Mouse (Mus musculus): ENCODE measurements around the gene Tmem132a. TPM values are rescaled to one million over a fixed set of nuclear protein-coding genes. Genes with fewer than 3 reads are reported as not detected.

The Tmem132a gene
- polyA plus RNA-seq, 1 experiment from 2014 or later = 36.7 TPM

DNA sequence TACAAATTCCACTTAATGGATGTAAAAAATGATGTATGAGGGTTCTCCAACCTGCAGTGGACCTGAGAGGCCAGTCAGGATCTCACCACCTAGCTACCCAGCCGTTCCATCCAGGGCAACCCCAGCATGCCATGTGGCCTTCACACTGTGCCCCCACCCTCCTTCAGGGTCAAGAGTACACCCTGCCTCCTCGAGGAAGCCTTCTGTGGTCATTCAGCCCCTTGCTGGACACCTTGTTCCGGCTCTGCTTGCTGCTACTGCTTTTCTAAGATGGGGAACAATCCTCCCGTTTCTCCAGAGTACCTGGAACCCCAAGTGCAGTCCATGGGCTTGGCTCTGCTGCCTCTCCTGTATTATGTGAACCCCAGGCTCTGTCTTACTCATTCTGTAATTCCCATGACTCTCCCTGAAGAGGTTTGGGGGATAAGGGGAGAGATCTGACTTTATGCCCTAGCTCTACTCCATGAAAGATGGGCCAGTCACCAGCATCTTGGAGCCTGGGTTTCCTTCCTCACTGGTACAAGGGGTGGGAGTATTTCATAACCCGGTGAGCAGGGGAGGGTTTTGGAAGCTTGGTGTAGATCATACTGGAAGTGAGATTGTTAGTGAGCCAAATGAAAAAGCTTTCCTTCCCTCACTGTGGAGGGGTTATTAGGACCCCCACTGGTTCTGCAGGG is 1.7 kb downstream of the Tmem132a start:
- no peaks in the 10 kb centered on the region for H3K9me3 ChIP-seq (replicated peaks; ENCODE audit: control insufficient read depth, low read length)
- peak overlapping the region; percentile 83 for H3K4me3 ChIP-seq (ENCODE audit: low read length)
- no peak overlapping the region for H3K27ac ChIP-seq (ENCODE audit: low read length)
- peak overlapping the region; percentile 84 for H3K4me2 ChIP-seq (ENCODE audit: low read depth, low read length)
- no peaks in the 10 kb centered on the region for H3K27me3 ChIP-seq (ENCODE audit: control insufficient read depth, insufficient read depth, low read length)
- H3K36me3 ChIP-seq (ENCODE audit: control insufficient read depth, insufficient read depth) = peaks cover 45% of the 10 kb centered on the region
- peak overlapping the region; percentile 88 for H3K9ac ChIP-seq (ENCODE audit: low read length)
- peaks cover 15% of the 10 kb centered on the region for H3K4me1 ChIP-seq (ENCODE audit: control insufficient read depth, insufficient read depth, low read length)
- 41% methylated on average over 5 of the region's 5 CpGs for WGBS
- no peak for ATAC-seq (replicated peaks; ENCODE audit: extremely low read depth, insufficient read depth, low FRiP score)

DNA sequence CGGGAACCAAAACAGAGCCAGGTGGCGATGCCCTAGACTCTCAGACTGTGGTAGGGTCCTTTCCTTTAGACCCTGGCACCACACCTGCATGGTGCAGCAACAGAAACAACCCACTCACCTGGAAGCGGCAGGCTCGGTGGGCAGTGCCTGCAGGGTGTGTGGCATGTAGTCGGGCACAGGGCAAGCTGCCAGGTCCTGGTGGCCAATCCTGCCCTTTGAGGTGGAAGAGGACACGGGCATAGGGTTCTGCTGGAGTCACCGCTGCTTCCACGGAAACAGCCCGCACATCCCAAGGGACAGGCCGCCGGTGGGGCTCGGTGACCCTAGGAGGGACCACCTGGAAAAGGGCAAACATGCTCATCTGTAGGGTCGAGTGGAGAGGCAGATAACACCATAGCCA is 3.4 kb downstream of the Tmem132a start:
- no peak overlapping the region for H3K4me2 ChIP-seq (ENCODE audit: low read depth, low read length)
- peaks cover 33% of the 10 kb centered on the region for H3K36me3 ChIP-seq (ENCODE audit: control insufficient read depth, insufficient read depth)
- no peak overlapping the region for H3K9ac ChIP-seq (ENCODE audit: low read length)
- H3K4me3 ChIP-seq (ENCODE audit: low read length) = no peak overlapping the region
- 90% methylated on average over 13 of the region's 13 CpGs for WGBS
- H3K27me3 ChIP-seq (ENCODE audit: control insufficient read depth, insufficient read depth, low read length) = no peaks in the 10 kb centered on the region
- H3K4me1 ChIP-seq (ENCODE audit: control insufficient read depth, insufficient read depth, low read length) = peaks cover 15% of the 10 kb centered on the region
- no peaks in the 10 kb centered on the region for H3K9me3 ChIP-seq (replicated peaks; ENCODE audit: control insufficient read depth, low read length)
- no peak overlapping the region for H3K27ac ChIP-seq (ENCODE audit: low read length)
- ATAC-seq (replicated peaks; ENCODE audit: extremely low read depth, insufficient read depth, low FRiP score) = no peak

DNA sequence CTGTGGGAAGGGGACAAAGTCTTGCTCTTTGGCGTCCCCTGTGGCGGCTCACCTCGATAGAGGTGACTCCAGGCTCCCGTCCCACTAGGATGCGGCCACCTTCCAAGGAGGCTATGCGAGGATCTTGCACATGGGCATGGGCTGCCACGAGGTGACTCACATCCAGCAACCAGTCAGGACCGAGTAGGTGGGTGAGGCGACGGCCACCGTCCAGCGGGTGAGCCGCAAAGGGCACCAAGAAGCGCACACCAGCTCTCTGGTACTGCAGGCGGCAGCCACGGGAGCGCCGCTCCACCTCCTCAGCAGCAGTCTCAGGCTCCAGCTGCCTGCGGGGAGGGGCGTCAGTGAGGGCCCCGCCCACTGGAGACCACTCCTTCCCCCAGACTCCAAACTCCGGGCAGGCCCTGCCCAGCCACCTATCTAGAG is 9.7 kb downstream of the Tmem132a start:
- H3K36me3 ChIP-seq (ENCODE audit: control insufficient read depth, insufficient read depth) = peaks cover 47% of the 10 kb centered on the region
- H3K4me1 ChIP-seq (ENCODE audit: control insufficient read depth, insufficient read depth, low read length) = no peaks in the 10 kb centered on the region
- no peak overlapping the region for H3K9ac ChIP-seq (ENCODE audit: low read length)
- no peaks in the 10 kb centered on the region for H3K27me3 ChIP-seq (ENCODE audit: control insufficient read depth, insufficient read depth, low read length)
- H3K4me2 ChIP-seq (ENCODE audit: low read depth, low read length) = no peak overlapping the region
- no peak overlapping the region for H3K4me3 ChIP-seq (ENCODE audit: low read length)
- no peaks in the 10 kb centered on the region for H3K9me3 ChIP-seq (replicated peaks; ENCODE audit: control insufficient read depth, low read length)
- ATAC-seq (replicated peaks; ENCODE audit: extremely low read depth, insufficient read depth, low FRiP score) = 0 out of 2 replicates have a peak, but pooled peaks have one; percentile 3
- WGBS = 48% methylated on average over 22 of the region's 22 CpGs
- H3K27ac ChIP-seq (ENCODE audit: low read length) = no peak overlapping the region

DNA sequence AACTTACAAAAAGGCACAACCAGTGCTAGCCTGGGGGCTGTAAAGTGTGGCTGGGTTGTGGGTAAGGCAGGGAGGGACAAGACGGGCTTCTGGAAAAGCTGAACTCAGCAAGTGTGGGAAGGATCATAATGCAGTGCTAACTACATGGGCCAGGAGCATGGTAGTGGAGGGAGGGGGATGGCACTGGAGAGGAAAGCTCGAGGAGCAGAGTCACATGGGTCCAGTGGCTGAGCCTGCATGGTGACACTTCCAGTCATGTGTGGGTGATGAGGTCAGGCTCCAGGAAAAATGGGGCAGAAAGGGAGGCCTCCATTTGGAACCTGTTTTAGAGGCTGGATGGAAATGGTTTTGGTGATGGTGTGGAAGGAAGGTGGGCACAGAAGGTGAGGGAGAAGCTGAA is 13.2 kb downstream of the Tmem132a start:
- no peak for ATAC-seq (replicated peaks; ENCODE audit: extremely low read depth, insufficient read depth, low FRiP score)
- 37% methylated on average over 2 of the region's 2 CpGs for WGBS

DNA sequence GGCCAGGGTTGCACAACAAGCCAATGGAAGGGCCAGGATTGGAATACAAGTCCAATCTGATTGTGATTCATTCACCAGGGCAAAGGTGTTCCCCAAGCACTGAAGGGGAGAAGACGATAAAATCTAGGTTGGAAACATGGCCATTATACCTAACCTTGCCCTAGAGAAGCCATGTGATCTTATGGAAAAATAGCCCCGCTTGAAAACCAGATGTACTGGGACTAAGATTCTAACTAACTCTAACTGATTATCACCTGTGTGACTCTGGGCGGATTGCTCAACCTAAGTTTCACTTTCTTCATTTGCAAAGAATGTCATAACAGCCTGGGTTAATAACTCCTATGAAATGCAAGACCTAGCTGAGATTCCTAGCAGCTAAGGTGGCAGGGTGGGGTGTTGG is 14.3 kb downstream of the Tmem132a start:
- Histone ChIP-seq H3K4me3 (ENCODE audit: low read length) (no peak overlapping the region), H3K36me3 (ENCODE audit: control insufficient read depth, insufficient read depth) (peaks cover 23% of the 10 kb centered on the region), H3K27me3 (ENCODE audit: control insufficient read depth, insufficient read depth, low read length) (no peaks in the 10 kb centered on the region), H3K4me1 (ENCODE audit: control insufficient read depth, insufficient read depth, low read length) (no peaks in the 10 kb centered on the region), H3K9me3 (replicated peaks; ENCODE audit: control insufficient read depth, low read length) (no peaks in the 10 kb centered on the region), H3K9ac (ENCODE audit: low read length) (no peak overlapping the region), H3K4me2 (ENCODE audit: low read depth, low read length) (no peak overlapping the region), H3K27ac (ENCODE audit: low read length) (no peak overlapping the region)
- 73% methylated on average over 3 of the region's 3 CpGs for WGBS
- no peak for ATAC-seq (replicated peaks; ENCODE audit: extremely low read depth, insufficient read depth, low FRiP score)

More for the DNA sequence above, 13.2 kb downstream of the Tmem132a start:
- Histone ChIP-seq H3K9me3 (replicated peaks; ENCODE audit: control insufficient read depth, low read length) (no peaks in the 10 kb centered on the region), H3K27me3 (ENCODE audit: control insufficient read depth, insufficient read depth, low read length) (no peaks in the 10 kb centered on the region), H3K4me2 (ENCODE audit: low read depth, low read length) (no peak overlapping the region), H3K36me3 (ENCODE audit: control insufficient read depth, insufficient read depth) (peaks cover 28% of the 10 kb centered on the region), H3K4me3 (ENCODE audit: low read length) (no peak overlapping the region), H3K4me1 (ENCODE audit: control insufficient read depth, insufficient read depth, low read length) (no peaks in the 10 kb centered on the region), H3K27ac (ENCODE audit: low read length) (no peak overlapping the region), H3K9ac (ENCODE audit: low read length) (no peak overlapping the region)

DNA sequence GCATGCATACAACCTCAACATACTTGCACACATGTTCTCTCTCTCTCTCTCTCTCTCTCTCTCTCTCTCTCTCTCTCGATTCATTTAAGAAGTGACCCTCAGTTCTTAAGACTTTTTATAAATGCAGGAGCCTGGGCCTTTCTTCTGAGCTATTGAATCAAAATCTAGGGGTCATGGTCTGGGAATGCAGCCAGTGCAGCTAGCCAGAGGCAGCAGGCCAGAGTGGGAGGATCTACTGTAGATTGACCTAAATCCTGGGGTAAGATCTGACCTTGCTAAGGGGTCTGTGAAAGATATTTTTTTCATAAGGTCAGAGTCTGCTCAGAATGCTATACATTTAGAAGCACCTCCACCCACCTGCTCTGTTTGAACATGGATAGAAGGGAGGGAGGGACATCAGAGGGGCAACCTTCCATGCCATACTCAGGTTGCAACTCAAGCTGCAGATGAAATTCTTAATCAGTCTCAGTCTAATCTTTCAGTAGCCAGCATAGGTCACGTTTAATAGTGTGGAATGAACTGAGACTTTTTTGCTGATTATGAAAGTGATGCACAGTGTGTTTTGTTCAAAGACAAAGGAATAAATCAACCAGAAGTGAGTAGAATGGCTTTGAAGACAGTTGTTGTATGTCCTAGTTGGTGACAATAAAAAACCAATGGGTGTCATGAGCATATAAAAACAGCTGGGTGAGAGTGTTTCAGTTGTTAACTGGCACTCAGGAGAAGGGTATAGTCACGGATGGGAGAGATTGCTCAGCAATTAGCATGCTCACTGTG is 22.2 kb downstream of the Tmem132a start:
- Histone ChIP-seq H3K9me3 (replicated peaks; ENCODE audit: control insufficient read depth, low read length) (no peaks in the 10 kb centered on the region), H3K9ac (ENCODE audit: low read length) (no peak overlapping the region), H3K4me1 (ENCODE audit: control insufficient read depth, insufficient read depth, low read length) (peaks cover 4% of the 10 kb centered on the region; the same call in 1 of the 2 replicates), H3K27me3 (ENCODE audit: control insufficient read depth, insufficient read depth, low read length) (peaks cover 2% of the 10 kb centered on the region; the same call in 1 of the 2 replicates), H3K4me2 (ENCODE audit: low read depth, low read length) (no peak overlapping the region), H3K36me3 (ENCODE audit: control insufficient read depth, insufficient read depth) (no peaks in the 10 kb centered on the region), H3K4me3 (ENCODE audit: low read length) (no peak overlapping the region), H3K27ac (ENCODE audit: low read length) (no peak overlapping the region)
- ATAC-seq (replicated peaks; ENCODE audit: extremely low read depth, insufficient read depth, low FRiP score) = no peak
- 39% methylated on average over 3 of the region's 3 CpGs for whole genome bisulfite sequencing

DNA sequence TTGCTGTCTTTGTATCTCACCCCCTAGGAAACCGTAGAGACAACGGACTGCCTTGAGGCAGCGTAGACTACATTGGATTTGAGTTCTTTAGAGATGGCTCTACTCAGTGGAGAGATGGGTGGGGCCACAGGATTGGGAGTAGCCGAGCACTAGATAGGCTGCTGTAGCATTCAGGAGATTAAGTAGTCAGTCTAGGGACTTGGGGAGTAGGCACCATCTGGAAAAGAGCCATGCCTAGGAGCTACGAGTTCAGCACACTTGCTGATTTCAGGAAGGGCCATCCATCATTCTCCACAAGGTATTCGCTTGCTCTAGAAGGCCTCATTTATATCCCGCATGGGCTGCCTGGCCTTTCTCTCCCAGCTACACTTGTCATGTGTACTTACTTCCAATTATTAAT is 23.6 kb downstream of the Tmem132a start:
- Histone ChIP-seq H3K27ac (ENCODE audit: low read length) (no peak overlapping the region), H3K4me2 (ENCODE audit: low read depth, low read length) (no peak overlapping the region), H3K36me3 (ENCODE audit: control insufficient read depth, insufficient read depth) (no peaks in the 10 kb centered on the region), H3K9ac (ENCODE audit: low read length) (no peak overlapping the region), H3K4me3 (ENCODE audit: low read length) (no peak overlapping the region), H3K9me3 (replicated peaks; ENCODE audit: control insufficient read depth, low read length) (no peaks in the 10 kb centered on the region), H3K27me3 (ENCODE audit: control insufficient read depth, insufficient read depth, low read length) (peaks cover 2% of the 10 kb centered on the region; the same call in 1 of the 2 replicates), H3K4me1 (ENCODE audit: control insufficient read depth, insufficient read depth, low read length) (peaks cover 4% of the 10 kb centered on the region; the same call in 1 of the 2 replicates)
- no peak for ATAC-seq (replicated peaks; ENCODE audit: extremely low read depth, insufficient read depth, low FRiP score)
- 63% methylated on average over 7 of the region's 7 CpGs for WGBS

DNA sequence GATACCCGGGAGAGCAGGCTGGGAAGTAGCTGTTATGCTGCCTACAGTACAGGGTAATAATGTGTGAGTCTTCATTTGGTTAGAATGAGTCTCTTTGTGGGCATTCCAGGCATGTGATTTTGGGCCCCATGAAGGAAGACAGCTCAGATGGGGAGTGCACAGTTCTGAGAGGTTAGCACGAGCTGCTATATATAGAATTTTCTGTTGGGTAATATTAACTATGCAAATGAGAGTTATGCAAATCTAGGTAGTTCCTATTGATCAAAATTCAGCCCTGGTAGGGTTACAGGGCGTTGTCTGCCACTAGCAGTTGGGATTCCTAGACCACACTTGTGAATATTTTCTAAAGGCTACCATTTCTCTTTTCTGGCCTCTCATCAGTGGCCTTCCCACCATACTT is 24.3 kb downstream of the Tmem132a start:
- Histone ChIP-seq H3K36me3 (ENCODE audit: control insufficient read depth, insufficient read depth) (no peaks in the 10 kb centered on the region), H3K4me1 (ENCODE audit: control insufficient read depth, insufficient read depth, low read length) (peaks cover 4% of the 10 kb centered on the region; the same call in 1 of the 2 replicates), H3K4me2 (ENCODE audit: low read depth, low read length) (no peak overlapping the region), H3K9ac (ENCODE audit: low read length) (no peak overlapping the region), H3K4me3 (ENCODE audit: low read length) (no peak overlapping the region), H3K27me3 (ENCODE audit: control insufficient read depth, insufficient read depth, low read length) (peaks cover 2% of the 10 kb centered on the region; the same call in 1 of the 2 replicates), H3K9me3 (replicated peaks; ENCODE audit: control insufficient read depth, low read length) (no peaks in the 10 kb centered on the region), H3K27ac (ENCODE audit: low read length) (no peak overlapping the region)
- WGBS = 78% methylated on average over 3 of the region's 3 CpGs
- ATAC-seq (replicated peaks; ENCODE audit: extremely low read depth, insufficient read depth, low FRiP score) = no peak

DNA sequence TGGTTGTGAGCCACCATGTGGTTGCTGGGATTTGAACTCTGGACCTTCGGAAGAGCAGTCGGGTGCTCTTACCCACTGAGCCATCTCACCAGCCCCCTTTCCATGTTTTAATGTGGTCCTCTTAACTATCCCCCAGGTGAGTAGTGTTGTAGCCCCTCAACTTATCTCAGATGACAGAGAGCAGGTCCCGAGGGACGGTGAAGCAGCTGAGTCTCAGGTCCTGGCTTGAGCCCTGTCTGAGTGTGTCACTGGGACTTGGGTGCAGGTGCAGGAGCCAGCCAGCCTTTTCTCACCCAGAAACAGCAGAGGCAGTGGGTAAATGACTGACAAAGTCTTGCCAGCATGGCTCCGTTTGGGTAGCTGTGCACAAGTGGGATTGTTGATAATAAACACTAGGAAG is 25.5 kb downstream of the Tmem132a start:
- no peak overlapping the region for H3K9ac ChIP-seq (ENCODE audit: low read length)
- H3K36me3 ChIP-seq (ENCODE audit: control insufficient read depth, insufficient read depth) = no peaks in the 10 kb centered on the region
- H3K4me1 ChIP-seq (ENCODE audit: control insufficient read depth, insufficient read depth, low read length) = peaks cover 4% of the 10 kb centered on the region; the same call in 1 of the 2 replicates
- no peak overlapping the region for H3K4me3 ChIP-seq (ENCODE audit: low read length)
- no peak overlapping the region for H3K4me2 ChIP-seq (ENCODE audit: low read depth, low read length)
- no peaks in the 10 kb centered on the region for H3K9me3 ChIP-seq (replicated peaks; ENCODE audit: control insufficient read depth, low read length)
- 85% methylated on average over 5 of the region's 5 CpGs for WGBS
- no peak overlapping the region for H3K27ac ChIP-seq (ENCODE audit: low read length)
- ATAC-seq (replicated peaks; ENCODE audit: extremely low read depth, insufficient read depth, low FRiP score) = no peak
- H3K27me3 ChIP-seq (ENCODE audit: control insufficient read depth, insufficient read depth, low read length) = peaks cover 2% of the 10 kb centered on the region; the same call in 1 of the 2 replicates

Measured in heart, embryonic 16.5 days (tissue).